Comparison of ENCODE assay signal across 18 mouse cellular contexts in the genomic region with DNA sequence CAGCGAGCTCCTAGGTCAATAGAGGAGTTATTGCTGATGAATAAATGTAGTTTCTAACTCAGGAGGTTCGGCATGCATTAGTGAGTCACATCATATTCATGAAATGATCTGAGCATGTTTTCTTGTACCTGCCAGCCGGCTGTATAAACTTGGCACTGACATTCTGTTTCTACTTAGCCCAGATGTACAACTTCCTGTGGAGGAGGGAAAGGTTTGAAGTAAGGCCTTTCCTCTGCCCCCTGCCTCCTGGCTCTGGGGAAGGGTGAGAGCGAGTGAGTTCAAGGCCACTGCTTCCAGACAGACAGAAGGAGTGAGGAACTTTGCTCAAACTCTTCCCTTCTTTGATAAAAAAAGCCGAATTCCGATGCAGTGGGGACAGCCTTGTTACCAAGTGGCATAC. TPM values are rescaled to one million over a fixed set of nuclear protein-coding genes. Genes with fewer than 3 reads are reported as not detected.
A peak's percentile ranks its signal among the peaks of the same experiment; 100 is the strongest.
DNase-seq lines count a peak whose midpoint lies in the region; ATAC-seq lines count a peak whose summit lies in the region.
"Had no signal": no experiment of that assay in that cellular context is flagged by ENCODE, and none has a peak within 500 bp of the region (broad histone marks: within the 10 kb centered on the region; RNA-seq: fewer than 3 reads in every experiment).

No protein-coding gene starts in this region.

- 45% methylated on average over 6 of the region's 6 CpGs for WGBS in embryonic facial prominence, embryonic 15.5 days
- 47% methylated on average over 6 of the region's 6 CpGs for WGBS in stomach, embryonic 16.5 days

- ATAC-seq in embryonic facial prominence, embryonic 15.5 days (ENCODE audit: insufficient number of reproducible peaks, low FRiP score, low TSS enrichment, low read depth): no peak
- ATAC-seq in stomach, embryonic 16.5 days (ENCODE audit: insufficient read depth, low FRiP score): no peak; the same call in 1 of the 2 replicates
- no peak for ATAC-seq in monocyte, adult 5-6 weeks (replicated peaks; ENCODE audit: insufficient number of reproducible peaks, low FRiP score, low TSS enrichment, poor library complexity, severe bottlenecking)

- peak overlapping the region; percentile 55 for H3K27ac ChIP-seq in embryonic facial prominence, embryonic 15.5 days (replicated peaks)
- H3K27ac ChIP-seq in stomach, embryonic 16.5 days (ENCODE audit: low read length): peak overlapping the region; percentile 7; the same call in 1 of the 2 replicates
- H3K27ac ChIP-seq: forebrain, embryonic 12.5 days; gastrocnemius, adult 2 months; heart, embryonic 13.5 days; hindbrain, embryonic 13.5 days; liver, embryonic 13.5 days had no signal

- DNase-seq in heart, adult 11 months: peak; percentile 64
- DNase-seq in heart, postnatal 4 days: no peak
- DNase-seq in 3T3-L1 (ENCODE audit: low read depth, low spot score): peak; percentile 81
- no peak for DNase-seq in cerebellum, postnatal 25 days
- DNase-seq in cerebellum, postnatal 36 days: no peak
- DNase-seq: gastrocnemius, adult 2 months; layer of hippocampus, postnatal 36 days; liver, embryonic 13.5 days had no signal

- no peak overlapping the region for H3K4me3 ChIP-seq in embryonic facial prominence, embryonic 15.5 days (replicated peaks)
- H3K4me3 ChIP-seq in stomach, embryonic 16.5 days (replicated peaks; ENCODE audit: low read length): no peak overlapping the region
- H3K4me3 ChIP-seq: forebrain, embryonic 12.5 days; gastrocnemius, adult 2 months; heart, embryonic 13.5 days; hindbrain, embryonic 13.5 days; liver, embryonic 13.5 days; megakaryocyte, embryonic 14.5 days had no signal

- H3K9ac ChIP-seq in embryonic facial prominence, embryonic 15.5 days: no peak overlapping the region
- H3K9ac ChIP-seq in stomach, embryonic 16.5 days (ENCODE audit: low read length): no peak overlapping the region
- H3K9ac ChIP-seq: forebrain, embryonic 12.5 days; heart, embryonic 13.5 days; hindbrain, embryonic 13.5 days; liver, embryonic 13.5 days had no signal

- H3K4me2 ChIP-seq in embryonic facial prominence, embryonic 15.5 days (replicated peaks): no peak overlapping the region
- no peak overlapping the region for H3K4me2 ChIP-seq in stomach, embryonic 16.5 days (ENCODE audit: low read depth, low read length)
- H3K4me2 ChIP-seq: forebrain, embryonic 12.5 days; heart, embryonic 13.5 days; hindbrain, embryonic 13.5 days; liver, embryonic 13.5 days had no signal

- H3K27me3 ChIP-seq in embryonic facial prominence, embryonic 15.5 days: no peaks in the 10 kb centered on the region
- H3K27me3 ChIP-seq in stomach, embryonic 16.5 days (ENCODE audit: control insufficient read depth, insufficient read depth, low read length): no peaks in the 10 kb centered on the region
- H3K27me3 ChIP-seq: forebrain, embryonic 12.5 days; heart, embryonic 13.5 days; hindbrain, embryonic 13.5 days; liver, embryonic 13.5 days had no signal

- peaks cover 44% of the 10 kb centered on the region for H3K4me1 ChIP-seq in embryonic facial prominence, embryonic 15.5 days
- H3K4me1 ChIP-seq in stomach, embryonic 16.5 days (ENCODE audit: control insufficient read depth, insufficient read depth, low read length): no peaks in the 10 kb centered on the region

- no peaks in the 10 kb centered on the region for H3K9me3 ChIP-seq in embryonic facial prominence, embryonic 15.5 days (replicated peaks)
- no peaks in the 10 kb centered on the region for H3K9me3 ChIP-seq in stomach, embryonic 16.5 days (replicated peaks; ENCODE audit: control insufficient read depth, low read length)
- H3K9me3 ChIP-seq: forebrain, embryonic 12.5 days; heart, embryonic 13.5 days; hindbrain, embryonic 13.5 days; liver, embryonic 13.5 days had no signal

- H3K36me3 ChIP-seq in embryonic facial prominence, embryonic 15.5 days: no peaks in the 10 kb centered on the region
- H3K36me3 ChIP-seq in stomach, embryonic 16.5 days (ENCODE audit: control insufficient read depth, insufficient read depth, low read length): no peaks in the 10 kb centered on the region
- H3K36me3 ChIP-seq: forebrain, embryonic 12.5 days; heart, embryonic 13.5 days; hindbrain, embryonic 13.5 days; liver, embryonic 13.5 days had no signal

RNA-seq across cellular contexts. Expression of a gene that starts 39.0 kb away (rescaled TPM):
- total RNA-seq in heart, postnatal 4 days (2021): not detected
- 0.51 TPM in 1 of 2 replicates, not detected in the other for polyA plus RNA-seq in embryonic facial prominence, embryonic 15.5 days (2015; fragmentation: Nextera tagmentation; extraction: Ambion mirVana)
- 0.70 TPM in 1 of 2 replicates, not detected in the other for polyA plus RNA-seq in stomach, embryonic 16.5 days (2015; fragmentation: Nextera tagmentation; extraction: Ambion mirVana)
- not detected in 3 replicates for total RNA-seq in monocyte, adult 5-6 weeks (2017)
- total RNA-seq: adrenal gland, adult 18-20 months; gastrocnemius, adult 2 months; layer of hippocampus, postnatal 36 days had no signal
- polyA plus RNA-seq: cortical plate, adult 2 months; forebrain, embryonic 12.5 days; heart, embryonic 13.5 days; hindbrain, embryonic 13.5 days; kidney, embryonic 16.5 days; liver, embryonic 13.5 days had no signal

Comparison
In these comparisons a context has a peak if more than half of its experiments do, and no peak if none do; other contexts are left out.
1. DNase-seq: peak in heart, adult 11 months (single experiment) and 3T3-L1 (single experiment); none in heart, postnatal 4 days (single experiment), cerebellum, postnatal 25 days (0 of 2) and cerebellum, postnatal 36 days (0 of 2).